Mouse (Mus musculus) forebrain, embryonic 10.5 days (tissue): ENCODE results near the gene Itsn1. TPM values are rescaled to one million over a fixed set of nuclear protein-coding genes. Genes with fewer than 3 reads are reported as not detected.
A peak's percentile ranks its signal among the peaks of the same experiment; 100 is the strongest.

Experiments
- DNase-seq: peaks from one replicate; pipeline ENCODE4 v3.0.0-alpha.2; 2017; ENCODE audit warnings: low spot score; ENCODE audit errors: extremely low spot score
- H3K27ac ChIP-seq: fragments of 300-500 bp; sonication (generic); 2 replicates; pipeline ENCODE4 v1.5.1; 2016; ENCODE audit warnings: mild to moderate bottlenecking
- H3K27me3 ChIP-seq: fragments of 300-500 bp; sonication (generic); 2 replicates; pipeline ENCODE4 v1.6.1; 2016; ENCODE audit warnings: mild to moderate bottlenecking; ENCODE audit not compliant: poor library complexity, severe bottlenecking
- H3K36me3 ChIP-seq: fragments of 300-500 bp; sonication (generic); replicated peaks from 2 replicates; pipeline ENCODE4 v1.6.1; 2016; ENCODE audit warnings: mild to moderate bottlenecking, moderate library complexity
- H3K4me1 ChIP-seq: fragments of 300-500 bp; sonication (generic); 2 replicates; pipeline ENCODE4 v1.6.1; 2016
- H3K4me3 ChIP-seq: fragments of 300-500 bp; sonication (generic); 2 replicates; pipeline ENCODE4 v1.5.1; 2016; ENCODE audit warnings: mild to moderate bottlenecking, moderate library complexity
- H3K9me3 ChIP-seq: fragments of 300-500 bp; sonication (generic); 2 replicates; pipeline ENCODE4 v1.6.1; 2016; ENCODE audit warnings: mild to moderate bottlenecking, moderate library complexity
- WGBS: fragments of 180-500 bp; shearing (Covaris S2); methylation state at CpG from one replicate; pipeline ENCODE4 v1.1.7; 2016; 5-methylcytosine and 5-hydroxymethylcytosine counted together
- polyA plus RNA-seq: library from polyadenylated mRNA; unstranded; fragments of >200 nt; fragmentation: Nextera tagmentation; extraction: Ambion mirVana; gene quantifications from 2 replicates; pipeline ENCODE4 v1.2.1, GENCODE M21; 2016

Itsn1 gene
- polyA plus RNA-seq, 1 experiment from 2014 or later = 38.7 TPM

GRCm38 (mm10) chr16:91704603-91705340, 24.3 kb upstream of the Itsn1 start:
- peaks cover 75% of the 10 kb centered on the region for H3K36me3 ChIP-seq
- H3K27me3 ChIP-seq = no peaks in the 10 kb centered on the region
- no peak overlapping the region for H3K4me3 ChIP-seq
- H3K4me1 ChIP-seq = peaks cover 7% of the 10 kb centered on the region
- no peak for DNase-seq
- H3K27ac ChIP-seq = no peak overlapping the region
- H3K9me3 ChIP-seq = no peaks in the 10 kb centered on the region
- 87% methylated on average over 14 of the region's 14 CpGs for WGBS

- Histone ChIP-seq H3K27me3 (no peaks in the 10 kb centered on the region), H3K4me1 (no peaks in the 10 kb centered on the region), H3K36me3 (peaks cover 83% of the 10 kb centered on the region), H3K9me3 (no peaks in the 10 kb centered on the region), H3K4me3 (no peak overlapping the region), H3K27ac (no peak overlapping the region)
- no peak for DNase-seq
- 91% methylated on average over 7 of the region's 7 CpGs for WGBS
Measured at GRCm38 (mm10) chr16:91710241-91710640, 18.8 kb upstream of the Itsn1 start.

- H3K4me1 ChIP-seq = no peaks in the 10 kb centered on the region
- H3K4me3 ChIP-seq = no peak overlapping the region
- no peaks in the 10 kb centered on the region for H3K9me3 ChIP-seq
- WGBS = 87% methylated on average over 11 of the region's 11 CpGs
- H3K27me3 ChIP-seq = no peaks in the 10 kb centered on the region
- H3K27ac ChIP-seq = no peak overlapping the region
- no peak for DNase-seq
- peaks cover 79% of the 10 kb centered on the region for H3K36me3 ChIP-seq
Measured at GRCm38 (mm10) chr16:91716927-91717349, 12.1 kb upstream of the Itsn1 start.

- no peaks in the 10 kb centered on the region for H3K27me3 ChIP-seq
- H3K4me1 ChIP-seq = peaks cover 1% of the 10 kb centered on the region; the same call in 1 of the 2 replicates
- WGBS = 90% methylated on average over 4 of the region's 4 CpGs
- peaks cover 75% of the 10 kb centered on the region for H3K36me3 ChIP-seq
- peak overlapping the region; percentile 8; the same call in 1 of the 2 replicates for H3K27ac ChIP-seq
- H3K9me3 ChIP-seq = no peaks in the 10 kb centered on the region
- DNase-seq = no peak
- H3K4me3 ChIP-seq = no peak overlapping the region
Measured at GRCm38 (mm10) chr16:91717399-91717798, 11.7 kb upstream of the Itsn1 start.

DNA sequence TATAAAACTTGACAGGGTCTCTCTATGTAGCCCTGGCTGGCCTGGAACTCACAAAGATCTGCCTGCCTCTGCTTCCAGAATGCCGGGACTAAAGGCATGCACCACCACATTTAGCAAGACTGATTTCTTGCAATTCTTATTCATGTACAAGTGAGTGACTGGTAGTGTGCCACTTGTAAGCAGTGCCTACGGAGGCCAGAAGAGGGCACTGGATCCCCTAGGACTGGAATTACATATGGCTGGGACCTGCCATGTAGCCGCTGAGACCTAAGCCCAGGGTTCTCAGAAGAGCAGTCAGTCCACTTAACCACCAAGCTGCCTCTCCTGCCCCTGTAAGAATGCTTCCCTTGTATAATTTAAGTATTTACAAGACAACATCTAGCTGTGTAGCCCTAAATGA, 4.8 kb upstream of the Itsn1 start:
- H3K27ac ChIP-seq = no peak overlapping the region
- peaks cover 28% of the 10 kb centered on the region for H3K36me3 ChIP-seq
- peak; percentile 49 for DNase-seq
- no peak overlapping the region for H3K4me3 ChIP-seq
- no peaks in the 10 kb centered on the region for H3K27me3 ChIP-seq
- no peaks in the 10 kb centered on the region for H3K9me3 ChIP-seq
- WGBS = 49% methylated on average over 3 of the region's 3 CpGs
- peaks cover 19% of the 10 kb centered on the region for H3K4me1 ChIP-seq

- Histone ChIP-seq H3K27me3 (no peaks in the 10 kb centered on the region), H3K27ac (no peak overlapping the region), H3K4me3 (peak overlapping the region; percentile 97), H3K36me3 (peaks cover 10% of the 10 kb centered on the region; the same call in 1 of the 2 replicates), H3K9me3 (no peaks in the 10 kb centered on the region), H3K4me1 (peaks cover 39% of the 10 kb centered on the region)
- WGBS = 92% methylated on average over 15 of the region's 15 CpGs
- no peak for DNase-seq
Measured at GRCm38 (mm10) chr16:91727433-91727832, 1.6 kb upstream of the Itsn1 start.

GRCm38 (mm10) chr16:91728123-91729065, 687 bp upstream of the Itsn1 start, which contains the start of gene Cryzl1:
TSS of gene Cryzl1 (minus strand) at chr16:91728975.
- no peaks in the 10 kb centered on the region for H3K27me3 ChIP-seq
- peaks cover 38% of the 10 kb centered on the region for H3K4me1 ChIP-seq
- 3% methylated on average over 46 of the region's 46 CpGs for WGBS
- no peaks in the 10 kb centered on the region for H3K9me3 ChIP-seq
- peak within 1 kb of the TSS; percentile 96 for H3K27ac ChIP-seq
- DNase-seq = peak; percentile 97
- H3K36me3 ChIP-seq = peaks cover 10% of the 10 kb centered on the region; the same call in 1 of the 2 replicates
- H3K4me3 ChIP-seq = peak within 1 kb of the TSS; percentile 97

- peaks cover under 1% of the 10 kb centered on the region; the same call in 1 of the 2 replicates for H3K36me3 ChIP-seq
- no peaks in the 10 kb centered on the region for H3K9me3 ChIP-seq
- peak; percentile 68 for DNase-seq
- H3K4me3 ChIP-seq = peak overlapping the region; percentile 97
- peak overlapping the region; percentile 96 for H3K27ac ChIP-seq
- H3K4me1 ChIP-seq = peaks cover 48% of the 10 kb centered on the region
- under 1% methylated on average over 44 of the region's 44 CpGs for WGBS
- H3K27me3 ChIP-seq = no peaks in the 10 kb centered on the region
Measured at GRCm38 (mm10) chr16:91729821-91730441, 850 bp downstream of the Itsn1 start.

DNA sequence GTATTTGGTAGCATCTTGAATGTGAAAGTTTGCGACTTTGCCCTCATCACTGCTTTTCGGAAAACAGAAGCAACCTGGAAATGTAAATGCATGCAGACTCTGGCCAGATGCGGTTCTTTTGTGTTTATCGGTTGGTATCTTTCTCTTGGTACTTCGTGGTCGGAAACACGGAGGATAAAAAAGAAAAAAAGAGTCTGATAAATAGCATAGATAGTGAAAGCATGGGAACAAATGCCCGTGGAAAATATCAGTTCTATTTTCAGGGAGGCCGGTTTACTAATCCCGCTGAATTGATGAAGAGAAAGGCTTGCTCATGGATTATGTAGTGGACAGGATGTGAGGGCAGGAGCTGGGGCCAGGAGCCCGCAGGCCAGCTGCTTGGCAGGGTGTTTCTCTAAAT, 1.4 kb downstream of the Itsn1 start:
- H3K9me3 ChIP-seq = no peaks in the 10 kb centered on the region
- peaks cover 53% of the 10 kb centered on the region for H3K4me1 ChIP-seq
- H3K36me3 ChIP-seq = no peaks in the 10 kb centered on the region
- peak overlapping the region; percentile 97 for H3K4me3 ChIP-seq
- DNase-seq = no peak
- no peaks in the 10 kb centered on the region for H3K27me3 ChIP-seq
- peak overlapping the region; percentile 96 for H3K27ac ChIP-seq
- under 1% methylated on average over 11 of the region's 11 CpGs for WGBS

DNA sequence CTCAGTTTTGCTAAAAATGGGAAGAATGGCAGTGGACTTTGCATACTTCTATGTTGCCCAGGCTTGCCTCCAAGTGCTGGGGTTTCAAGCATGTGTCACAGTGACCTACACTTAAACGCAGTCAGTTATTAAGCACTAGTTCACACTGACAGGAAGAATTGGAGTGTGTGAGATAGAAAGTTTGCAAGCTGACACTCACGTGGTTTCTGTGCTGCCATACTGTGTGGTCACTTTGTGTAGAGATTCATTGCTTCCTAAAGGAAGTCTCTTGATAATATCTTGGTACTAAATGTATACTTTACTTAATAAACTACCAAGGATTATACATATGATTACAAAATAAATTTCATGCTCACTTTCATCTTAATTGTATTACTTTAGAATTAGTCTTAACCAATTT, 3.7 kb downstream of the Itsn1 start:
- H3K27ac ChIP-seq = no peak overlapping the region
- no peaks in the 10 kb centered on the region for H3K9me3 ChIP-seq
- H3K27me3 ChIP-seq = no peaks in the 10 kb centered on the region
- DNase-seq = no peak
- H3K4me1 ChIP-seq = peaks cover 62% of the 10 kb centered on the region
- 84% methylated on average over 2 of the region's 2 CpGs for WGBS
- no peaks in the 10 kb centered on the region for H3K36me3 ChIP-seq
- H3K4me3 ChIP-seq = no peak overlapping the region

DNA sequence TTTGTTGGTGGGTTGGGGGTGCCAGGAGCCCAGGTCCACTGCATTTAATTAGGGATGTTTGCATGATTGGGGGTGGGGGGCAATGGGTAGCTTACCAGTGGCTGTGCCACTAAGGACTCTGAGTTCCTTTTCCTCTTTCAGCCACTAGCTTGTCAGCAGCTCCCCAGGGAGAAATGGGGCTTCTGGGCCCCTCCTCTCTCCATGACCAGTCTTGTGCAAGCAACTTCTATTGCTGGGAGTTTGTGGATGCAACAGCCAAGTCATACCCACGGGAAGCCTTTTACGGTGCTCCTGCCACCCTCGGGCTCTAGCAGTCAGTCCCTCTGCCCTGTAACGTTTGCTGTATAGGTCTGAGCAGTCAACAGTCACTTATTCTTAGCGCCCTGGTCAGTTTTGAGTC, 5.7 kb downstream of the Itsn1 start:
- no peaks in the 10 kb centered on the region for H3K36me3 ChIP-seq
- no peak overlapping the region; the same call in 1 of the 2 replicates for H3K27ac ChIP-seq
- H3K9me3 ChIP-seq = no peaks in the 10 kb centered on the region
- H3K27me3 ChIP-seq = no peaks in the 10 kb centered on the region
- no peak for DNase-seq
- H3K4me1 ChIP-seq = peaks cover 69% of the 10 kb centered on the region
- H3K4me3 ChIP-seq = no peak overlapping the region
- 71% methylated on average over 5 of the region's 5 CpGs for WGBS

DNA sequence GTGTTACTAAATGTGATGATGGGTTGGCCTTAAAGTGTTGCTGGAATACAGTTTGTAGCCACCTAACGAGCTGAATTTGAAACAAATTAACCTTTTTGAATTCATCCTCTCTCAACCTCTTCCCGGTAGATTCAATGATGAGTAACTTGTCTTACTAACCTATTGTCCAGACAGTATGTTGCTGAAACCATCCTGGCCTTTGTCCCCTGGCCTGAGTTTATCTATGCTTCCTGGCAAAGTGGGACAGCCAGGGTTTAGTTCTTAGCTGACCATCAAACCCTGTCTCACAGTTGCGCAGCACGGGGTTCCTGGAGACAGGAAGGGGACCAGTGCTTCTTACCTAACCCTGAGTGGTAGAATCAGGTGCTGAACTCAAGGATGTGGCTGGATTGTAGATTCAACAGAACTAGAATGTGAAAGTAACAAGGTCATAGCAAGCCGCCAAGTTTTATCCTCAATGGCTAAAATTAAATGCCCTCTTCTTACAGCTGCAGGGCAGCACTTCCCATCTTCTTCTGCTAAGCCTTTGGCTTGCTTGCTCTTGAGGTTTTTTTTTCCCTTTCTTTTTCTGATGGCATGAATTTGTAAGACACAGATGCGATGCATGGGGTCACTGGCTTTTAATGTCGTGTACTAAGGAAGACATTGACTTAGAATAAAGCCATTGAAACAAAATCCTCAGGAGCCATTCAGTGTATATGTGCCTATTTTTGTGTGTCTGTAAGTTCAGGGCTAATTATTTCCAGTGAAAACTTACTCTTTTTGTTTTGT, 7.2 kb downstream of the Itsn1 start:
- H3K4me1 ChIP-seq = peaks cover 73% of the 10 kb centered on the region
- 80% methylated on average over 7 of the region's 7 CpGs for WGBS
- no peak overlapping the region for H3K4me3 ChIP-seq

More for the DNA sequence above, 7.2 kb downstream of the Itsn1 start:
- Histone ChIP-seq H3K27ac (no peak overlapping the region), H3K36me3 (peaks cover 8% of the 10 kb centered on the region), H3K9me3 (no peaks in the 10 kb centered on the region), H3K27me3 (no peaks in the 10 kb centered on the region)
- no peak for DNase-seq
